Mouse (Mus musculus): ENCODE data around the gene Oaz2. TPM values are rescaled to one million over a fixed set of nuclear protein-coding genes. Genes with fewer than 3 reads are reported as not detected.

Oaz2 gene
- 299 and 308 TPM in 2 replicates for polyA plus RNA-seq (2015; fragmentation: Nextera tagmentation; extraction: Ambion mirVana)

DNA sequence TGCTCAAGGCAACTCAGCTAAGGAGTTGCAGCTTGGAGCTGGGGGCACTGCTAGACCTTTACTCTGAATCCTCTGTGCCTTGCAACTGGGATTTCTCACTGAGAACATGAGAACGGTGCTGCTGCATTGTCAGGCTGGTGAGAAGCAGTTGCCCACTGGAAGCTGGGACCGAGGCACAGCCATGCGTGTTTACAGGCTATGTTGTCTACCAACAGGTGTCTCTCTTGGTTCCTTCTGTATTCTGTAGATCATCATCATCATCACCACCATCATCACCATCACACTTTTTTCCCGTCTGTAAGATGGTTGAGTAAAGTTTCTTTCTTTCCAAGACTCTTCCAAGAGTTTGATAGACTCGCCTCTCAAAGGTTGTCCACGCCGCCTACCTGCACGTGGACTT, at the start of gene Oaz2:
TSS of gene Oaz2 (plus strand) at position 301 of the 400 bp plus-strand sequence.
- Histone ChIP-seq H3K9me3 (replicated peaks) (no peaks in the 10 kb centered on the region), H3K27me3 (no peaks in the 10 kb centered on the region), H3K4me3 (replicated peaks) (no peak within 1 kb of the TSS), H3K4me2 (no peak within 1 kb of the TSS), H3K4me1 (peaks cover 14% of the 10 kb centered on the region; the same call in 1 of the 2 replicates), H3K36me3 (no peaks in the 10 kb centered on the region), H3K27ac (no peak within 1 kb of the TSS), H3K9ac (no peak within 1 kb of the TSS)
- no peak for ATAC-seq (replicated peaks; ENCODE audit: low FRiP score)
- 93% methylated on average over 8 of the region's 8 CpGs for WGBS

DNA sequence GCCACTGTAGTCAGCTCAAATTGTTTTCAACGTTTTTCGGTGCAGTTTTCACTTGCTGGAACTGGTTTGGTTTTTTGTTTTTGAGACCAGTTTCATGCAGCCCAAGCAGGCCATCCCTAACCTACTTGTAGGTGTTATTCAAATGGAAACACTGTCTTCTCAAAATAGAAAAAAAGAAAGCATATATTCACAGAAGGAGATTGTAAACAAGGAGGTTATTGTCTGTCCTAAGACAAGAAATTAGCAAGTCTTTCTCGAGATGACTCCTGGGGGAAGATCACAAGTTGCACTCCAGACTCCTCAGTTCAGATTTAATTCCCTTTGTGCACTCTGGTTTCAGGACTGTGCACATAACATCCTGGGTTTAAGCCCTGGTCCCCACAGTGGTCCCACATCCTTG, 48.5 kb upstream of the Oaz2 start:
- WGBS: 63% methylated on average over 3 of the region's 3 CpGs
- Histone ChIP-seq H3K27me3 (no peaks in the 10 kb centered on the region), H3K9ac (no peak overlapping the region), H3K9me3 (replicated peaks) (no peaks in the 10 kb centered on the region), H3K36me3 (no peaks in the 10 kb centered on the region), H3K27ac (no peak overlapping the region), H3K4me3 (replicated peaks) (no peak overlapping the region), H3K4me2 (no peak overlapping the region), H3K4me1 (no peaks in the 10 kb centered on the region)
- ATAC-seq (replicated peaks; ENCODE audit: low FRiP score): no peak

DNA sequence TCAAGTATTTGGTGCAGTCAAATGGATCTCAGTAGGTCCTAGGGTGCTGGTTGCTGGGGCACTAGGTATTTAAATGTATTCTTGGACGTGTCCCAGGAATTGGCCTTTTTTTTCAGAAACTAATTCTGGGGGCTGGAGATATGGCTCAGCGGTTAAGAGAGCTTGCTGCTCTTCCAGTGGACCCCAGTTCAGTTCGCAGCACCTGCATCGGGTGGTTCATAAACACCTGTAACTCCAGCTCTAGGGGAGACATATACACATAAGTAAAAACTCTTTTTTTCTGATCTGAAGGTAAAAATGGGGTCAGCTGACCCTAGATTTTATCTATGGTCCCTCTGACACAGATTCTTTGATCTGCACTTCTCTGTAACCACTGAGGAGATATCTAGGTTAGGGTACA, 46.6 kb upstream of the Oaz2 start:
- WGBS: 87% methylated on average over 4 of the region's 4 CpGs
- no peaks in the 10 kb centered on the region for H3K36me3 ChIP-seq
- no peak overlapping the region for H3K4me3 ChIP-seq (replicated peaks)
- no peak for ATAC-seq (replicated peaks; ENCODE audit: low FRiP score)
- no peaks in the 10 kb centered on the region for H3K4me1 ChIP-seq
- H3K27ac ChIP-seq: no peak overlapping the region
- H3K9me3 ChIP-seq (replicated peaks): no peaks in the 10 kb centered on the region
- H3K27me3 ChIP-seq: no peaks in the 10 kb centered on the region
- no peak overlapping the region for H3K9ac ChIP-seq
- H3K4me2 ChIP-seq: no peak overlapping the region

DNA sequence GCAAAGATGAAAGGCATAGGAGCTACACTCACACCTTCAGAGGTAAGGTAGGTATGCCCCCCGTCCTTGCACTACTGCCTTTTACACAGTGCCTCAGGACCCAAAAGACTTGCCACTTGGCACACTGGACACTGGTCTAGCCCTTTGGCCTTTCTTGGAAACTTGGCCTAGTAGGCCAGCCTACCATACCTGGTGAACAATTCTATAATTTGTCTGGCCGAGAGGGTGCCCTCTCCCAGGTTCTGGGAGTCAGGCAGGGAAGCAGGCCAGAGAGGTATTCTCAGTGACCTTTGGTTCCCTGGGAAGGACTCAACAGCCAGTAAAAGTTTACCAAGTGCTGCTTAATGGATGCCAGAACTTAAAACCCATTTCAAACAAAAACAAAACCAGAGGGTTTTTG, 46.1 kb upstream of the Oaz2 start:
- no peaks in the 10 kb centered on the region for H3K27me3 ChIP-seq
- no peak overlapping the region for H3K27ac ChIP-seq
- H3K4me3 ChIP-seq (replicated peaks): no peak overlapping the region
- H3K9me3 ChIP-seq (replicated peaks): no peaks in the 10 kb centered on the region
- ATAC-seq (replicated peaks; ENCODE audit: low FRiP score): no peak
- H3K36me3 ChIP-seq: no peaks in the 10 kb centered on the region
- WGBS: 72% methylated on average over 2 of the region's 2 CpGs
- no peak overlapping the region for H3K4me2 ChIP-seq
- H3K9ac ChIP-seq: no peak overlapping the region
- no peaks in the 10 kb centered on the region for H3K4me1 ChIP-seq

DNA sequence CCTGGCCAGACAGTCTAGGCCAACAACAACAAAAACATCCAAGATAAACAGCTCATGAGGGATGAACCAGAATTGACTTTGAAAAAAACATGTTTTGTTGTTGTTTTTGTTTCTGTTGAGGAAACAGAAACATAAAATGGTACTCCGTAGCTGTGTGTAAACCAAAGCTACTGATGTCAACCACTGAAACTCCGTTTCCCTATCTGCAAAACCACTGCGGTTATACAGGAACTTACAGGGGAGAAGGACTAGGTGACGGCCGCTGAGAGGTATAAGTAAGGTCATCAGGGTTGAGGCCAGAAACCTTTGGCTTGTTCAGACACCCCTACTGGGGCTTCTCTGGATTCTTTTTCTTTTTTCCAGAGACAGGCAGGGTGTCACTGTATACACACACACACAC, 45.0 kb upstream of the Oaz2 start:
- Histone ChIP-seq H3K4me1 (no peaks in the 10 kb centered on the region), H3K4me2 (no peak overlapping the region), H3K9me3 (replicated peaks) (no peaks in the 10 kb centered on the region), H3K27ac (no peak overlapping the region), H3K36me3 (no peaks in the 10 kb centered on the region), H3K9ac (no peak overlapping the region), H3K4me3 (replicated peaks) (no peak overlapping the region), H3K27me3 (peaks cover 8% of the 10 kb centered on the region)
- ATAC-seq (replicated peaks; ENCODE audit: low FRiP score): no peak
- WGBS: 80% methylated on average over 5 of the region's 5 CpGs

DNA sequence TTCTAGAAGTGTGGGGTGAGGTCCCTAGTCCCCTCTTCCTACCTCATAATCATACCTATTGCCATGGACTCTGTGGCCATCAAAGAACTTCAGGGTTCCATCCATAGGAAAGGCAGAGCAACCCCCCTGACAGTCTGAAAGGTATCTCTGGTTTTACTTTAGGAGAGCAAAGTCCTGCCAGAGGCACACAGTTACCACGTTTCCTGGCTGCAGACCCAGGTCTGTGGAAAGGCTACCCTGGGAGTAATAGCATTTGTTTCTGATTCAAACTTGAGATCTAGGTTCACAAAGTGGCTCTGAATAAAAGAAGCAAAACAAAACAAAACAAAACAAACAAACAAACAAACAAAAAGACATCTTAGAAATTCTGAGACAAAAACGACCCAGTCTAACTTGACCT, 43.5 kb upstream of the Oaz2 start:
- Histone ChIP-seq H3K9ac (no peak overlapping the region), H3K9me3 (replicated peaks) (no peaks in the 10 kb centered on the region), H3K27ac (no peak overlapping the region), H3K4me3 (replicated peaks) (no peak overlapping the region), H3K36me3 (no peaks in the 10 kb centered on the region), H3K27me3 (peaks cover 20% of the 10 kb centered on the region), H3K4me1 (peaks cover 8% of the 10 kb centered on the region), H3K4me2 (no peak overlapping the region)
- 73% methylated on average over 2 of the region's 2 CpGs for WGBS
- ATAC-seq (replicated peaks; ENCODE audit: low FRiP score): no peak

DNA sequence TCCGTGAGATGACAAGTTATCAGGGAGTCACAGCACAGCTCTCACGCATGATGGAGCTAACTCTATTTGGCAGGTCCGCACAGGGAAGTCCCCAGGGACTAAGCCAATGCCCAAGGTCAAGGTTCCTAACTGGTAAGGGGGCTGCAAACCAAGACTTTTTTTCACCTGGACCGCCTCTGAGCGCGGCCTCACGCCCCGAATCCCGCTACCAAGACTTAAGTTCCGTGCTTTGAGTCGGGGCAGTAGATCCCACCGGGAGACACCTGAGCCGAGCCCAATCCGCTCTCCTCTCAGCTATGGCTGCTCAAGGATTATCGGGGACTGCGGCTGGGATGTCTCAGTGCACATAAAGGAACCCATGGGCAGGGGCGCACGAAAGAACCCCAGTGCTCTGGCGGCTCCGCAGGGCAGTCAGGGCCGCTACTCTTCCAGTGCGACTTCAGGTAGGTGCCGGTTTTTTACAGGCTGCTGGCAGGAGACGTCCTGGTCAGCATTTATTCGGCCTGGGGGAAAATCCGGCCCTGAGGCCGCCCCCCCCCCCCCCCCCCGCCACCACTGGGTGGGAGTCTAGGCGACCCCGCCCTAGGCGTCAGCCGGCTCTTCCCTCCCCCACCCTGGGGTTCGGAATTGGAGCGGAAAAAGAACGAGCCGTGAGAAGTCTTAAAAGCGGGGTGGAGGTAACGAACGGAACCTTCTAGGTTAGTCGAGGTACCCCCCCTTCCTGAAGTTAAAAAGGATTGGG, 38.6 kb upstream of the Oaz2 start, which contains the start of gene Rbpms2:
TSS of gene Rbpms2 (plus strand) at position 624 of the 742 bp plus-strand sequence.
- WGBS: 1% methylated on average over 39 of the region's 40 CpGs
- Histone ChIP-seq H3K27ac (peak within 1 kb of the TSS; percentile 83), H3K9me3 (replicated peaks) (no peaks in the 10 kb centered on the region), H3K4me3 (replicated peaks) (peak within 1 kb of the TSS; percentile 77), H3K4me1 (peaks cover 29% of the 10 kb centered on the region), H3K27me3 (peaks cover 38% of the 10 kb centered on the region), H3K9ac (peak within 1 kb of the TSS; percentile 77), H3K36me3 (no peaks in the 10 kb centered on the region), H3K4me2 (peak within 1 kb of the TSS; percentile 98)
- no peak for ATAC-seq (replicated peaks; ENCODE audit: low FRiP score)

DNA sequence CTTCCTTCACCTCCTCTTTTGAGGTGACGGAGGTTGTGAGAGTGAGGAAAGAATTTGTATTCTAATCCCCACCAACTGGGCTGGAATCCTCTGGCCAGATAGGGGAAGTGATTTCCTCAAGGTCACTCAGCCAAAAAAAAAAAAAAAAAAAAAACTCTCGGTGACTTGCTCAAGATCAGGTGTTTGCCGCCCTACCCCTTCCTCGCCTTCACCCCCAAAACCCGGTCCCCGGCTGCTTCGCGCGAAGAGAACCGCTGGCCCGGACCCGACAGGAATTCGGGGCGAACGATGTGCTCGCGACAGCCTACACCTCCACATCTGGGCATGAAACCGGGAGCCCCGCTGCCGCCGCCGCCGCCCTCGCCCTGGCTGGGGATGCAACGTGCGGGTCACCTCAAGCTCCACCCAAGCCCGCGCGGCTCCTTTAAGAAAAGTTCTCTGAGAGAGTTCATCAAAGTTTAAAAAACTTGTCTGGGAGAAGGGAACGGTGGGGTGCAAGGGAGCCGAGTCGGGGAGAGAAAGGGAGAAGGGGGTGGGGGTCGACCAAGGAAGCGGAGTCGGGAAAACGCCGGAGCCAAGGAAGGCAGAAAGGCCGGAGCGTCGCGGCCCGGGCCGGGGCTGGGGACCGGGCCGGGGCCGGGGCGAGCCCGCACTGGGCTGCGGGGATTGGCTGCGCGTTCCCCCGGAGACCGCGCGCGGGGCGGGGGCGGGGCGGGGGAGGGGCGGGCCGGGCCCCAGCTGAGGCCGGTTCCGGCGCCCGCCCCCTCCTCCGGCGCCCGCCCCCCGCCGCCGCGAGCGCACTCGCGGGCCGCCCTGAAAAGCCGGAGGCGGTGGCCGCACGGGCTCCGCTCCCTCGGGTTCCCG, 37.8 kb upstream of the Oaz2 start:
- no peaks in the 10 kb centered on the region for H3K9me3 ChIP-seq (replicated peaks)
- H3K4me2 ChIP-seq: peak overlapping the region; percentile 98
- H3K27ac ChIP-seq: peak overlapping the region; percentile 83
- peak; percentile 94 for ATAC-seq (replicated peaks; ENCODE audit: low FRiP score)
- H3K9ac ChIP-seq: peak overlapping the region; percentile 77
- peaks cover 38% of the 10 kb centered on the region for H3K27me3 ChIP-seq
- WGBS: under 1% methylated on average over 46 of the region's 83 CpGs
- H3K36me3 ChIP-seq: no peaks in the 10 kb centered on the region
- peak overlapping the region; percentile 77 for H3K4me3 ChIP-seq (replicated peaks)
- H3K4me1 ChIP-seq: peaks cover 29% of the 10 kb centered on the region

DNA sequence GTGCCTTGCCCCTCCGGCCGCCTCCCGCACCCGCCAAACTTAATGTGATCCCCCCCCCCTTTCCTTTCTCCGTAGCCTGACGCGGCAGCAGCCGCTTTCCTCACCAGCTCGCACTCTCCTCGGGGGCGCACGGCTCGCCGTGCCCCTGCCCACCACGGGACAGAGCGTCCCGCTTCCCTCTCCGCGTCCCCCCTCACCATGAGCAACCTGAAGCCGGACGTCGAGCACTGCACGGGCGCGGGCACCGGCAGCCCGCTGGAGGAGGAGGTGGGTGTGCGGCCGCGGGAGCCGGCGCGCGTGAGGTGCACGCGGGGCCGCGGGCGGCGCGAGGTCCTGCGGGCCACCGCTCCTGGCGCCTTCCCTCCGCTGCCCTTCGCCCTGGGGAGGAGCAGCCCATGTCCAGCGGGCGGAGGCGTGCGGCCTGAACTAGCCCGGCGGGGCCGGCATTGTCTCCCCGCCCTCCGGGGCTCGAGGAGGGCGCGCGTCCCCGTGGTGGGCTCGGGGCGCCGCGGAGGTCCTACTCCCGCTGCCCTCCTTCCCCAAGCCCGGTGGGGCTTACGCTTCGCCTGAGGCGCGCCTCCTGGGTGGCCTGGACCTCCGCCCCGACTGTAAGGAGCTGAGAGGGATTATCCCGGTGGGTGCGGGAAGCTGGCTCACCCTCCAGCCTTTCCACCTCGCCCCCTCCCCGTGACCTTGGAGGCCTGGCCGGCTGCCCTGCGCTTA, 37.0 kb upstream of the Oaz2 start:
- H3K4me3 ChIP-seq (replicated peaks): peak overlapping the region; percentile 77
- H3K4me2 ChIP-seq: peak overlapping the region; percentile 98
- peak overlapping the region; percentile 83 for H3K27ac ChIP-seq
- H3K9ac ChIP-seq: peak overlapping the region; percentile 77
- H3K36me3 ChIP-seq: no peaks in the 10 kb centered on the region
- peaks cover 38% of the 10 kb centered on the region for H3K27me3 ChIP-seq
- no peaks in the 10 kb centered on the region for H3K9me3 ChIP-seq (replicated peaks)
- ATAC-seq (replicated peaks; ENCODE audit: low FRiP score): peak; percentile 79
- H3K4me1 ChIP-seq: peaks cover 29% of the 10 kb centered on the region
- WGBS: under 1% methylated on average over 76 of the region's 78 CpGs

DNA sequence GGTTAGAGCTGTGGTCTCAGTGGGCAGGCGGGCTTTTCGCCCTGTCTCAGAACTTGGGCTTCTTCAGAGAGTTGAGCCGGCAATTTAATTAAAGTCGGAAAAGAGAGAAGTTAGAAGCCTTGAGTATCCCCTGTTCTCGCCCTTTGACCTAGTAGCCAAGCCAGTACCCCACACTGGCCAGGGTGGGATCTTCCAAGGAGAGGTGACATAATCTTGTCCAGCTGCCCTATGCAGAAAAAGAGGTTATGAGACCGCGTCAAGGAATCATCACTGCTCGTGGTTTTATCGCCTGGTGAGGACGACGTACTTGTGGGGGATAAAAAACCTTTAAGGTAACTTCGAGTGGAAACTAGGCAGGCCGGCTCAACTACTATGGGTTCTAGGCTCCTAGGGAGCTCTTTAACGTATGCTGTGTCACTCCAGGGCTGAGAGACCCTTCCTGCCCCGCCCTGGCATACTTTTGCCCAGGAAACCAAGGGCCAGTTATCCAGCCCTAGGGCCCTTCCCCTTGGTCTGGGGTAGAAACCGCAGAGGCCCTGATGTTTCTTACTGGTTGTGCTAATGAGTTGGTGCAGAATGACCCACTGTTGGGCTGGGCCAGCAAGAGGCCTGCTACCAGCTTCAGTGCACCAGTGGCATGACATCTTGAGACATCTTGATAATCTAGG, 36.3 kb upstream of the Oaz2 start:
- H3K4me3 ChIP-seq (replicated peaks): peak overlapping the region; percentile 77
- H3K4me2 ChIP-seq: peak overlapping the region; percentile 98
- WGBS: 28% methylated on average over 16 of the region's 16 CpGs
- no peaks in the 10 kb centered on the region for H3K36me3 ChIP-seq
- 0 out of 2 replicates have a peak, but pooled peaks have one; percentile 10 for ATAC-seq (replicated peaks; ENCODE audit: low FRiP score)
- peaks cover 38% of the 10 kb centered on the region for H3K27me3 ChIP-seq
- no peaks in the 10 kb centered on the region for H3K9me3 ChIP-seq (replicated peaks)
- H3K9ac ChIP-seq: peak overlapping the region; percentile 77
- H3K4me1 ChIP-seq: peaks cover 29% of the 10 kb centered on the region
- peak overlapping the region; percentile 83 for H3K27ac ChIP-seq

DNA sequence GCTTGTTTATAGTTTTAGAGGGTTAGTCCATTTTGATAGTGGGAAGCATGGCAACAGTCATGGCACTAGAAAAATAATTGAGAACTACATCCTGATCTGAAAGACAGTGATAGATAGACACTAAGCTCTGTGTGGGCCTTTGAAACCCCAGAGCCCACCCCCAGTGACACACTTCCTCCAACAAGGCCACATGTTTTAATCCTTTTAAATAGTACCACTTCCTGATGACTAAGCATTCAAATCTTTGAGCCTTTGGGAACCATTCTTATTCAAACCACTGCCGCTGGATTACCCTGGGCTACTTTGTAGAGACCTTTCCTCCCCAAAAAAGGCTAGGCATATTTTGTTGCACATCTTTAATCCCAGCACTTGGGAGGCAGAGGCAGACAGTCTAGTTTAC, 32.0 kb upstream of the Oaz2 start:
- Histone ChIP-seq H3K9ac (no peak overlapping the region), H3K4me3 (replicated peaks) (no peak overlapping the region), H3K27ac (no peak overlapping the region), H3K4me2 (no peak overlapping the region), H3K4me1 (peaks cover 44% of the 10 kb centered on the region), H3K36me3 (no peaks in the 10 kb centered on the region), H3K9me3 (replicated peaks) (no peaks in the 10 kb centered on the region), H3K27me3 (peaks cover 16% of the 10 kb centered on the region)
- ATAC-seq (replicated peaks; ENCODE audit: low FRiP score): no peak
- whole genome bisulfite sequencing: 79% methylated on average over 1 of the region's 1 CpGs
